Comparison of ENCODE assay signal across 41 mouse cellular contexts in genomic region chr12:107488371-107488770, GRCm38 (mm10). TPM values are rescaled to one million over a fixed set of nuclear protein-coding genes. Genes with fewer than 3 reads are reported as not detected.
"Had no signal": no experiment of that assay in that cellular context is flagged by ENCODE, and none has a peak within 500 bp of the region (broad histone marks: within the 10 kb centered on the region; RNA-seq: fewer than 3 reads in every experiment).

TSS of gene 3110018I06Rik (plus strand) at chr12:107488632.

- H3K36me3 ChIP-seq: heart, embryonic 12.5 days; heart, embryonic 13.5 days; heart, embryonic 15.5 days; hindbrain, embryonic 10.5 days; hindbrain, embryonic 12.5 days; hindbrain, embryonic 13.5 days; hindbrain, embryonic 15.5 days; intestine, embryonic 15.5 days; kidney, embryonic 15.5 days had no signal

- H3K9me3 ChIP-seq: heart, embryonic 12.5 days; hindbrain, embryonic 12.5 days; hindbrain, embryonic 15.5 days; intestine, embryonic 15.5 days; kidney, embryonic 15.5 days had no signal

- H3K4me3 ChIP-seq: heart, embryonic 12.5 days; heart, embryonic 13.5 days; heart, embryonic 15.5 days; hindbrain, embryonic 10.5 days; hindbrain, embryonic 12.5 days; hindbrain, embryonic 13.5 days; hindbrain, embryonic 15.5 days; intestine, embryonic 15.5 days; kidney, embryonic 15.5 days; layer of hippocampus, adult 2 months; left cerebral cortex, adult 2 months had no signal

- H3K4me1 ChIP-seq: heart, embryonic 12.5 days; heart, embryonic 13.5 days; heart, embryonic 15.5 days; hindbrain, embryonic 10.5 days; hindbrain, embryonic 12.5 days; hindbrain, embryonic 13.5 days; hindbrain, embryonic 15.5 days; intestine, embryonic 15.5 days; kidney, embryonic 15.5 days had no signal

- H3K27me3 ChIP-seq: heart, embryonic 15.5 days; hindbrain, embryonic 12.5 days; hindbrain, embryonic 13.5 days; hindbrain, embryonic 15.5 days; intestine, embryonic 15.5 days; kidney, embryonic 15.5 days had no signal

- H3K27ac ChIP-seq: heart, embryonic 13.5 days; heart, embryonic 15.5 days; hindbrain, embryonic 10.5 days; hindbrain, embryonic 12.5 days; hindbrain, embryonic 13.5 days; hindbrain, embryonic 14.5 days; hindbrain, embryonic 15.5 days; hindbrain, postnatal 0 days; intestine, embryonic 15.5 days; kidney, embryonic 15.5 days; kidney, postnatal 0 days; layer of hippocampus, adult 2 months; left cerebral cortex, adult 2 months had no signal

- ATAC-seq: hindbrain, embryonic 16.5 days; hindbrain, postnatal 0 days; inflammation-experienced regulatory T-cells, adult 6 months; intestine, embryonic 15.5 days; intestine, embryonic 16.5 days; intestine, postnatal 0 days had no signal

- DNase-seq: heart, postnatal 10 days; heart, postnatal 14 days; heart, postnatal 36 days; heart, postnatal 4 days; kidney, adult 11 months; kidney, adult 2 months; kidney, adult 8-10 months; kidney, adult 9 months; kidney, postnatal 10 days; kidney, postnatal 14 days; kidney, postnatal 25 days; kidney, postnatal 36 days; kidney, postnatal 4 days; layer of hippocampus, postnatal 36 days had no signal

- H3K9ac ChIP-seq: heart, embryonic 12.5 days; heart, embryonic 13.5 days; heart, embryonic 15.5 days; hindbrain, embryonic 12.5 days; hindbrain, embryonic 13.5 days; hindbrain, embryonic 14.5 days; hindbrain, embryonic 15.5 days; intestine, embryonic 15.5 days; kidney, embryonic 15.5 days had no signal

- H3K4me2 ChIP-seq: heart, embryonic 11.5 days; heart, embryonic 12.5 days; heart, embryonic 13.5 days; heart, embryonic 15.5 days; hindbrain, embryonic 12.5 days; hindbrain, embryonic 13.5 days; hindbrain, embryonic 14.5 days; hindbrain, embryonic 15.5 days; intestine, embryonic 15.5 days; kidney, embryonic 15.5 days had no signal

RNA-seq across cellular contexts. Expression of gene 3110018I06Rik, which starts in this region (rescaled TPM):
- polyA plus RNA-seq: heart, embryonic 11.5 days; heart, embryonic 12.5 days; heart, embryonic 13.5 days; heart, embryonic 14.5 days; heart, embryonic 15.5 days; heart, embryonic 16.5 days; heart, postnatal 0 days; hindbrain, embryonic 10.5 days; hindbrain, embryonic 11.5 days; hindbrain, embryonic 12.5 days; hindbrain, embryonic 13.5 days; hindbrain, embryonic 14.5 days; hindbrain, embryonic 15.5 days; hindbrain, embryonic 16.5 days; hindbrain, postnatal 0 days; inflammation-experienced regulatory T-cells, adult 6 months; intestine, embryonic 14.5 days; intestine, embryonic 15.5 days; intestine, embryonic 16.5 days; intestine, postnatal 0 days; kidney, adult 2 months; kidney, embryonic 14.5 days; kidney, embryonic 15.5 days; kidney, embryonic 16.5 days; kidney, postnatal 0 days; large intestine, adult 2 months had no signal
